Mouse (Mus musculus): ENCODE measurements around the gene Elf3. TPM values are rescaled to one million over a fixed set of nuclear protein-coding genes. Genes with fewer than 3 reads are reported as not detected.
"Not testable (repeated sequence)": the region's sequence is repeated elsewhere in the genome, so short reads cannot be mapped to it uniquely, and the experiment has no call there.

The Elf3 gene
- polyA plus RNA-seq, 2 experiments, result 0.58 to 0.61 TPM

DNA sequence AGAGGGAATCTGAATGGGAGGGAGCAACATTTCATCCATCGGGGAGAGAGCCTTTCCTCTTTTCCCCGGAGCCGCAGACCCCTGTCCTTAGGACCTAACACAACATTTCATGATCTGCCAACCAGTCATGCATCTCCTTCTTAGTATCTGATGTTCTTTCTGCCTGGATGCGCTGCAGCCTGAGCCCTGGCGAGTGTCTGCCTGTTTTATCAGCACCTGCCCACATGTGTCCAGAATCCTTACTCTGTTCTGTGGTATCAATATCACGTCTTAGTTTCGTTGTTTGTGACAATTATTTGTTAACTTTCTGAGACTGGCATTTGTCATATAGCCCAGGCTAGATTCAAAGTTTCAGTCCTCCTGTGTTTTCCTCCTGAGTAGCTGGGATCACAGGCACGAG is 14.4 kb downstream of the Elf3 start:
- DNase-seq (ENCODE audit: low read depth in 3 of 3, low spot score in 3 of 3) (no peak), ATAC-seq (ENCODE audit: insufficient read depth) (peak; percentile 62; the same call in 1 of the 2 replicates)
- H3K4me1 ChIP-seq (replicated peaks; ENCODE audit: control insufficient read depth in 2 of 2, insufficient read depth in 2 of 2, low read length in 1 of 2), result peaks cover 8 to 24% of the 10 kb centered on the region in 2 experiments
- no peak overlapping the region for H3K9ac ChIP-seq (replicated peaks)
- no peak overlapping the region for H3K4me2 ChIP-seq (ENCODE audit: low read depth)
- H3K9me3 ChIP-seq (ENCODE audit: control insufficient read depth, low read length), result no peaks in the 10 kb centered on the region
- H3K4me3 ChIP-seq (ENCODE audit: insufficient read depth in 1 of 2, low read depth in 2 of 2, low read length in 2 of 2), result no peak overlapping the region
- H3K36me3 ChIP-seq (replicated peaks; ENCODE audit: control insufficient read depth, insufficient read depth, low read depth), result no peaks in the 10 kb centered on the region
- 49% methylated on average over 8 of the region's 8 CpGs for WGBS (ENCODE audit: insufficient replicate concordance)
- H3K27me3 ChIP-seq (ENCODE audit: control insufficient read depth, insufficient read depth, low read length), result no peaks in the 10 kb centered on the region
- H3K27ac ChIP-seq, result no peak overlapping the region
- TF ChIP-seq EP300 (IDR thresholded peaks at IDR 0.05; ENCODE audit: low read depth) (peak; percentile 32), CTCF (IDR thresholded peaks at IDR 0.05; ENCODE audit: low read depth) (no peak)

- H3K4me3 ChIP-seq (ENCODE audit: insufficient read depth in 1 of 2, low read depth in 2 of 2, low read length in 2 of 2); H3K4me2 ChIP-seq (ENCODE audit: low read depth); H3K9ac ChIP-seq (replicated peaks); H3K36me3 ChIP-seq (replicated peaks; ENCODE audit: control insufficient read depth, insufficient read depth, low read depth); H3K27ac ChIP-seq; H3K27me3 ChIP-seq (ENCODE audit: control insufficient read depth, insufficient read depth, low read length); H3K9me3 ChIP-seq (ENCODE audit: control insufficient read depth, low read length): not testable (repeated sequence)
- WGBS (ENCODE audit: insufficient replicate concordance), result 32% methylated on average over 4 of the region's 4 CpGs
- peaks cover 0 to 21% of the 10 kb centered on the region in 2 experiments; a peak in 3 of 4 replicates for H3K4me1 ChIP-seq (replicated peaks; ENCODE audit: control insufficient read depth in 2 of 2, insufficient read depth in 2 of 2, low read length in 1 of 2)
- DNase-seq (ENCODE audit: low read depth in 3 of 3, low spot score in 3 of 3), result peak; percentile 17 to 42 (median 24)
- ATAC-seq (ENCODE audit: insufficient read depth), result peak; percentile 67
- peak; percentile 34; the same call in 1 of the 2 replicates for TF ChIP-seq EP300 (IDR thresholded peaks at IDR 0.05; ENCODE audit: low read depth)
Measured at GRCm38 (mm10) chr1:135240206-135240605, 18.2 kb downstream of the Elf3 start.

DNA sequence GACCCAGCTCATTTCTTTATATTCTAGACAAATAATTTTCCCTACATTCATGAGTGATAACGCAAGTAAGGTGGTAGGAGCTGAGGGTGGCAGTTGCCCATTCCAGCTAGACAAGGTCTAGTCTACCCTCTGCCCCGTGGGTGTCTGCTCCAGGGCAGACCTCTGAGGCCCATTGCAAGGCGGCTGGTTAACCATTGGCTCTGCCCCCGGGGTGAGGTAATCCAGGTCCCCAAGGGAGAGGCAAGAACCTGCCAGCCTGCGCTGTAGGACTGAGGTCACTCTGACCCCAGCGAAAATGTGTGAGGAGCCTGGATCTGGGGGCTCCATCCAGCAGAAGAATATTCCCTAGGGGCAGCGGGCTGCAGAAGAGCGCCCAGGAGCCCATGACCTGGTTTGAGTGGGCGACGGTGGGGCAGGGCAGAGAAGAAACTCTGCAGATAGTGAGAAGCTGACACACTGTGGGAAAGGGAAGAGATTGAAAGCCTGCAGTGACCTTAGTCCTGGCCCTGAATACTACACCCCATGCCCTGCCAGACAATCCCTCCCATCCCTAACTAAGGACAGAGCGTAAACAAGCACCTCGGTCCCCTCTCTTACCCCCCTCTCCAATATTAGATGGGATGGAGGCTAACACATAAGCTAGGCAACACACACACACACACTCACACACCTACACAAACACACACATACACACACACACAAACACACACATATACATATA is 21.1 kb downstream of the Elf3 start:
- H3K36me3 ChIP-seq (replicated peaks; ENCODE audit: control insufficient read depth, insufficient read depth, low read depth), result no peaks in the 10 kb centered on the region
- no peak overlapping the region for H3K9ac ChIP-seq (replicated peaks)
- no peak for DNase-seq (ENCODE audit: low read depth in 3 of 3, low spot score in 3 of 3)
- H3K27me3 ChIP-seq (ENCODE audit: control insufficient read depth, insufficient read depth, low read length), result no peaks in the 10 kb centered on the region
- peaks cover 0 to 15% of the 10 kb centered on the region in 2 experiments; a peak in 2 of 4 replicates for H3K4me1 ChIP-seq (replicated peaks; ENCODE audit: control insufficient read depth in 2 of 2, insufficient read depth in 2 of 2, low read length in 1 of 2)
- no peak overlapping the region for H3K4me2 ChIP-seq (ENCODE audit: low read depth)
- no peak overlapping the region for H3K27ac ChIP-seq
- no peak overlapping the region for H3K4me3 ChIP-seq (ENCODE audit: insufficient read depth in 1 of 2, low read depth in 2 of 2, low read length in 2 of 2)
- no peak for ATAC-seq (ENCODE audit: insufficient read depth)
- WGBS (ENCODE audit: insufficient replicate concordance), result 64% methylated on average over 12 of the region's 12 CpGs
- no peak for TF ChIP-seq CTCF (IDR thresholded peaks at IDR 0.05; ENCODE audit: low read depth)
- no peak for TF ChIP-seq EP300 (IDR thresholded peaks at IDR 0.05; ENCODE audit: low read depth)
- H3K9me3 ChIP-seq (ENCODE audit: control insufficient read depth, low read length), result no peaks in the 10 kb centered on the region

DNA sequence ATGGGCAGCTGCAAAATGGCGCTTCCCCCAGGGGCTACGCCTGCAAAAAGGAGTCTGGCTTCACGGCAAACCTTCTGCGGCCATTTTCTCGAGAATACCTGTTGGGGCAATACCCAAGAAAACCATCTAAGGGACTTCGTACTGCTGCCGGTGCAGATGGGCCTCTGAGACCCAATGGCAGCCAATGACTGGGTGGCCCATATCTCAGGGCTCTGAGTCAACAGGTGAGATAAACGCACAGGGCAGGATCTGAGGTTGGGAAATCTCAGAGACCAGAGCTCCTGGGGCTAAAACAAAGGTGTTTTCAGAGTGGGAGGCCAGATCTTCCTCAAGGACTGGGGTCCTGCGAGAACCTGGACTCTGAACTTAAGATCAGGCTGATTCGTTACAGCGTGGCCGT is 23.6 kb downstream of the Elf3 start:
- TF ChIP-seq EP300 (IDR thresholded peaks at IDR 0.05; ENCODE audit: low read depth) (no peak), CTCF (IDR thresholded peaks at IDR 0.05; ENCODE audit: low read depth) (no peak)
- no peaks in the 10 kb centered on the region for H3K9me3 ChIP-seq (ENCODE audit: control insufficient read depth, low read length)
- H3K36me3 ChIP-seq (replicated peaks; ENCODE audit: control insufficient read depth, insufficient read depth, low read depth), result no peaks in the 10 kb centered on the region
- ATAC-seq (ENCODE audit: insufficient read depth) (no peak), DNase-seq (ENCODE audit: low read depth in 3 of 3, low spot score in 3 of 3) (no peak)
- H3K9ac ChIP-seq (replicated peaks), result no peak overlapping the region
- 75% methylated on average over 12 of the region's 12 CpGs for WGBS (ENCODE audit: insufficient replicate concordance)
- H3K27ac ChIP-seq, result no peak overlapping the region
- H3K4me2 ChIP-seq (ENCODE audit: low read depth), result no peak overlapping the region
- no peaks in the 10 kb centered on the region for H3K27me3 ChIP-seq (ENCODE audit: control insufficient read depth, insufficient read depth, low read length)
- 0 out of 4 replicates have a peak, but pooled peaks cover 0 to 2% of the 10 kb centered on the region in 2 experiments for H3K4me1 ChIP-seq (replicated peaks; ENCODE audit: control insufficient read depth in 2 of 2, insufficient read depth in 2 of 2, low read length in 1 of 2)
- no peak overlapping the region for H3K4me3 ChIP-seq (ENCODE audit: insufficient read depth in 1 of 2, low read depth in 2 of 2, low read length in 2 of 2)

GRCm38 (mm10) chr1:135233961-135234360 is 24.4 kb downstream of the Elf3 start:
- Histone ChIP-seq H3K4me1 (replicated peaks; ENCODE audit: control insufficient read depth in 2 of 2, insufficient read depth in 2 of 2, low read length in 1 of 2) (0 out of 4 replicates have a peak, but pooled peaks cover 0 to 2% of the 10 kb centered on the region in 2 experiments), H3K36me3 (replicated peaks; ENCODE audit: control insufficient read depth, insufficient read depth, low read depth) (no peaks in the 10 kb centered on the region), H3K27me3 (ENCODE audit: control insufficient read depth, insufficient read depth, low read length) (no peaks in the 10 kb centered on the region), H3K9ac (replicated peaks) (no peak overlapping the region), H3K9me3 (ENCODE audit: control insufficient read depth, low read length) (no peaks in the 10 kb centered on the region), H3K4me3 (ENCODE audit: insufficient read depth in 1 of 2, low read depth in 2 of 2, low read length in 2 of 2) (no peak overlapping the region), H3K4me2 (ENCODE audit: low read depth) (no peak overlapping the region), H3K27ac (no peak overlapping the region)
- TF ChIP-seq EP300 (IDR thresholded peaks at IDR 0.05; ENCODE audit: low read depth) (no peak), CTCF (IDR thresholded peaks at IDR 0.05; ENCODE audit: low read depth) (no peak)
- DNase-seq (ENCODE audit: low read depth in 3 of 3, low spot score in 3 of 3), result no peak
- ATAC-seq (ENCODE audit: insufficient read depth), result no peak
- WGBS (ENCODE audit: insufficient replicate concordance), result 72% methylated on average over 6 of the region's 6 CpGs

DNA sequence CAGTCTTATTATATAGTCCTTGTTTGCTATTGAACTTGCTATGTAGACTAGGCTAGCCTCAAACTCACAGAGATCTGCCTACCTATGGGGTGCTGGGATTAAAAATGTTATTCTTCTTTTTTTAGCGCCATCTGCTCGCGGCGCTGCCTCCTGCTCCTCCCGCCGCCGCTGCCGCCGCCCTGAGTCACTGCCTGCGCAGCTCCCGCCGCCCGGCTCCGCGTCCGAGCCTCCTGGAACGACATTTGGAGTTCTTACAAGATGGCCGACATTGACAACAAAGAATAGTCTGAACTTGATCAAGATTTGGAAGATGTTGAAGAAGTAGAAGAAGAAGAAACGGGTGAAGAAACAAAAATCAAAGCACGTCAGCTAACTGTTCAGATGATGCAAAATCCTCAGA is 26.5 kb downstream of the Elf3 start:
- ATAC-seq (ENCODE audit: insufficient read depth); H3K9me3 ChIP-seq (ENCODE audit: control insufficient read depth, low read length); H3K4me2 ChIP-seq (ENCODE audit: low read depth); DNase-seq (ENCODE audit: low read depth in 3 of 3, low spot score in 3 of 3); H3K4me1 ChIP-seq (replicated peaks; ENCODE audit: control insufficient read depth in 2 of 2, insufficient read depth in 2 of 2, low read length in 1 of 2); H3K4me3 ChIP-seq (ENCODE audit: insufficient read depth in 1 of 2, low read depth in 2 of 2, low read length in 2 of 2); H3K27ac ChIP-seq; H3K27me3 ChIP-seq (ENCODE audit: control insufficient read depth, insufficient read depth, low read length); H3K36me3 ChIP-seq (replicated peaks; ENCODE audit: control insufficient read depth, insufficient read depth, low read depth); H3K9ac ChIP-seq (replicated peaks): not testable (repeated sequence)
- WGBS (ENCODE audit: insufficient replicate concordance), result 65% methylated on average over 20 of the region's 20 CpGs
